Mouse (Mus musculus) cerebellum, adult 2 months (tissue): ENCODE measurements around the gene Alpl. TPM values are rescaled to one million over a fixed set of nuclear protein-coding genes. Genes with fewer than 3 reads are reported as not detected.

Experiments
- DNase-seq, 2 experiments: peaks; one replicate each; pipeline ENCODE4 v3.0.0; 2021
- H3K27ac ChIP-seq: fragments of 200-500 bp; 2 replicates; pipeline ENCODE4 v1.5.1; 2012; ENCODE audit warnings: low read length, control low read depth, inconsistent platforms; ENCODE audit not compliant: insufficient read depth
- H3K27me3 ChIP-seq: fragments of 200-500 bp; 2 replicates; pipeline ENCODE4 v1.6.1; 2012; ENCODE audit warnings: inconsistent platforms, mild to moderate bottlenecking, low read length, moderate library complexity; ENCODE audit not compliant: control insufficient read depth, insufficient read depth
- H3K4me1 ChIP-seq: fragments of 200-500 bp; 2 replicates; pipeline ENCODE4 v1.6.1; 2011; ENCODE audit warnings: low read length; ENCODE audit not compliant: control insufficient read depth, insufficient read depth
- H3K4me3 ChIP-seq: fragments of 200-500 bp; replicated peaks from 2 replicates; pipeline ENCODE3; 2011; ENCODE audit warnings: mild to moderate bottlenecking, low read depth, low read length, control low read depth; ENCODE audit not compliant: insufficient read depth
- CTCF ChIP-seq: fragments of 200-500 bp; IDR thresholded peaks from 2 replicates; pipeline ENCODE4 v1.5.1; 2011; ENCODE audit warnings: low read depth, mild to moderate bottlenecking, control low read depth, low read length, moderate library complexity, borderline replicate concordance; ENCODE audit not compliant: insufficient read depth
- POLR2A ChIP-seq: fragments of 200-500 bp; IDR thresholded peaks from 2 replicates; pipeline ENCODE4 v1.6.1; 2011; ENCODE audit warnings: low read length, control low read depth, borderline replicate concordance; ENCODE audit not compliant: insufficient read depth
- WGBS: fragments of 180-500 bp; shearing (Covaris S2); methylation state at CpG from one replicate; pipeline ENCODE4 v1.1.7; 2018; 5-methylcytosine and 5-hydroxymethylcytosine counted together
- polyA plus RNA-seq: library from polyadenylated mRNA; depleted of rRNA; stranded (reverse); fragments of >200 nt; gene quantifications from 2 replicates; pipeline ENCODE4 v1.2.3, GENCODE M21; 2012

The Alpl gene
- polyA plus RNA-seq, 1 experiment: 10.6 TPM

GRCm38 (mm10) chr4:137794178-137794900, 1.8 kb downstream of the Alpl start:
- Histone ChIP-seq H3K4me1 (0 out of 2 replicates have a peak, but pooled peaks cover 4% of the 10 kb centered on the region), H3K27ac (no peak overlapping the region), H3K4me3 (no peak overlapping the region), H3K27me3 (no peaks in the 10 kb centered on the region)
- 90% methylated on average over 13 of the region's 13 CpGs for WGBS
- TF ChIP-seq CTCF (no peak), POLR2A (no peak)
- no peak for DNase-seq

GRCm38 (mm10) chr4:137793611-137794010, 2.6 kb downstream of the Alpl start:
- WGBS: 85% methylated on average over 7 of the region's 7 CpGs
- no peak for DNase-seq
- Histone ChIP-seq H3K4me1 (0 out of 2 replicates have a peak, but pooled peaks cover 4% of the 10 kb centered on the region), H3K27me3 (no peaks in the 10 kb centered on the region), H3K4me3 (no peak overlapping the region), H3K27ac (no peak overlapping the region)
- TF ChIP-seq CTCF (no peak), POLR2A (no peak)

- Histone ChIP-seq H3K27ac (no peak overlapping the region), H3K27me3 (no peaks in the 10 kb centered on the region), H3K4me3 (no peak overlapping the region), H3K4me1 (peaks cover 4% of the 10 kb centered on the region; the same call in 1 of the 2 replicates)
- TF ChIP-seq POLR2A: no peak
- TF ChIP-seq CTCF: no peak
- WGBS: 47% methylated on average over 7 of the region's 7 CpGs
- no peak for DNase-seq
These were observed 4.7 kb downstream of the Alpl start for GRCm38 (mm10) chr4:137791440-137791839.

GRCm38 (mm10) chr4:137790981-137791380, 5.2 kb downstream of the Alpl start:
- Histone ChIP-seq H3K4me1 (peaks cover 4% of the 10 kb centered on the region; the same call in 1 of the 2 replicates), H3K4me3 (no peak overlapping the region)

GRCm38 (mm10) chr4:137788511-137789049, 7.6 kb downstream of the Alpl start:
- TF ChIP-seq CTCF (no peak), POLR2A (no peak)
- no peak for DNase-seq
- Histone ChIP-seq H3K27me3 (no peaks in the 10 kb centered on the region), H3K4me1 (peaks cover 11% of the 10 kb centered on the region), H3K27ac (no peak overlapping the region), H3K4me3 (no peak overlapping the region)
- 71% methylated on average over 7 of the region's 7 CpGs for WGBS

More at GRCm38 (mm10) chr4:137790981-137791380, 5.2 kb downstream of the Alpl start:
- TF ChIP-seq POLR2A (no peak), CTCF (no peak)
- no peaks in the 10 kb centered on the region for H3K27me3 ChIP-seq
- WGBS: 94% methylated on average over 5 of the region's 5 CpGs
- no peak overlapping the region for H3K27ac ChIP-seq
- no peak for DNase-seq

DNA sequence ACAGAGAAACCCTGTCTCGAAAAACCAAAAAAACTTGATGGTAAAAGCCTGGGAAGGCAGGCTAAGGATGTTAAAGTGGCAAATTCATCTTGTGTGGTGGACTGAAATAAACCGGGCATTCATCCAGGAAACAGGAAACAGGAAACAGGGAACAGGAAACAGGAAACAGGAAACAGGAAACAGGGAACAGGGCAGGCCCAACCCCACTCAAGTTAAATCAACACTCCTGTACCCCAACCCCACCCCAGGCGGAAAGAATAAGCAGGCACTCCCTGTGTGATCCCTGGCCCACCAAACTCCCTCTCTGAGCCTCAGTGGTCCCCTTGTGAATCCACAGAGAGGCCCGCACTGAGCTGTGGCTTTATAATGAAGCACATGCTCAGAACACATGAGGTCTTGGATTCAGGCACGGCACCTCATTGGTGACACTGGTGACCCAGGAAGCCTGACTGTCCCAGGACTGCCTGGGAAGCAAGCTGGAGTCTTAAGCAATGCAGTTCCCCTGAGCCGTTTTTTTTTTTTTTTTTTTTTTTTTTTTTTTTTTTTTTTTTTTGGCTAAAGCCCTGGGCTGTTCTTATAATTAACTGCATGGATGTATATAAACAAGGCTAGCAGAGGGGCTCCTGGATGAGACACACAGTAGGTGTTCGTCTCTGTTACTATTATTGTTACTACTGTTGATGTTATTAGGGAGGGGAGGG, 8.4 kb downstream of the Alpl start:
- TF ChIP-seq POLR2A (no peak), CTCF (no peak)

GRCm38 (mm10) chr4:137786488-137786887, 9.7 kb downstream of the Alpl start:
- WGBS: 85% methylated on average over 6 of the region's 6 CpGs
- no peak for DNase-seq

More for the DNA sequence above, 8.4 kb downstream of the Alpl start:
- 89% methylated on average over 7 of the region's 7 CpGs for WGBS
- H3K27me3 ChIP-seq: no peaks in the 10 kb centered on the region
- DNase-seq: no peak
- no peak overlapping the region for H3K4me3 ChIP-seq
- H3K4me1 ChIP-seq: peaks cover 14% of the 10 kb centered on the region
- H3K27ac ChIP-seq: no peak overlapping the region

DNA sequence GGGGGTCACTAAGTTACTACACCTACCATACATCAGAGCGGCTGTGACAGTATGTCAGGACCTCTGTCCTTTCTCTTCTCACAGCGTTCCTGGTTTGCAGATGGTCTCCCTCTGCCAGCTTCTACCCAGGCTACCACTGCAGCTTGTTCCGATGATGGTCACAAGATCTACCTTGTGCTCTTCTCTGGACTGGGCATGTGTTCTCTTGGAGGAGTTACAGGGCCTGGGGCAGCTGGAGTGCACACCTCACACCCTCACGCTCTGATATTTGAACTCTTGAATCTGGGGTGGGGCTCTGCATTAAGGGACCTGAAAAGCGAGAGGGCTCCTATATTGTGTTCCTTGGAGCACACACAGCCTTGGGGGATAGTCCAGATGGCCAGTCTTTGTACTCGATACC, 10.9 kb downstream of the Alpl start:
- WGBS: 87% methylated on average over 6 of the region's 6 CpGs
- Histone ChIP-seq H3K27ac (no peak overlapping the region), H3K27me3 (no peaks in the 10 kb centered on the region), H3K4me1 (peaks cover 14% of the 10 kb centered on the region), H3K4me3 (no peak overlapping the region)
- DNase-seq: no peak
- TF ChIP-seq CTCF (no peak), POLR2A (no peak)

More at GRCm38 (mm10) chr4:137786488-137786887, 9.7 kb downstream of the Alpl start:
- TF ChIP-seq CTCF: no peak
- no peak for TF ChIP-seq POLR2A
- H3K4me1 ChIP-seq: peaks cover 14% of the 10 kb centered on the region
- H3K27me3 ChIP-seq: no peaks in the 10 kb centered on the region
- H3K4me3 ChIP-seq: no peak overlapping the region
- H3K27ac ChIP-seq: no peak overlapping the region
